Mouse (Mus musculus) right cerebral cortex, postnatal 4 days (tissue): ENCODE measurements at regions not wholly inside any gene's neighbourhood (a gene's known extent, or its start where the extent isn't known, plus 50 kb on each side); places are given as distances from the start of the nearest gene placed in this dataset.
A peak's percentile ranks its signal among the peaks of the same experiment; 100 is the strongest.

ENCODE experiments used
- DNase-seq: peaks from one replicate; pipeline ENCODE4 v3.0.0-alpha.2; 2022

DNA sequence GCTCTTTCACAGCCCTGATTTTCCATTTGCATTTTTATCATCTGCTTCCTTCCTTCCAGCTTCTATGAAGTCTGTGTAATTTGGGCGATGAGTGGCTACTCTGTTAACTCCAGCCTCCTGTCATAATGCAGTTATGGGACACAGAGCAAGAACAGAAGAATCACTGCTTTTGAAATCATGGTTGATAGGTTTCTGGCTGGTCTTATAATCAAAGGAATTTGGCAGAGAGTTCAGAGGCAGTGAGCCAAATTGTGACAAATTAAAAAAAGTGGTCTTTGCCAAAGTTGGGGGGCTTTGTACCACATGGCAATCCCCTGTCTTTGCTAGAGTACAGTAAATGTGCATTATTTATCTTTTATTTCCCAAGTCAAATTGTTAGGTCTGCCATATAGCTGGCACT is 1292.6 kb downstream of the Rapgef2 start:
- DNase-seq = no peak

DNA sequence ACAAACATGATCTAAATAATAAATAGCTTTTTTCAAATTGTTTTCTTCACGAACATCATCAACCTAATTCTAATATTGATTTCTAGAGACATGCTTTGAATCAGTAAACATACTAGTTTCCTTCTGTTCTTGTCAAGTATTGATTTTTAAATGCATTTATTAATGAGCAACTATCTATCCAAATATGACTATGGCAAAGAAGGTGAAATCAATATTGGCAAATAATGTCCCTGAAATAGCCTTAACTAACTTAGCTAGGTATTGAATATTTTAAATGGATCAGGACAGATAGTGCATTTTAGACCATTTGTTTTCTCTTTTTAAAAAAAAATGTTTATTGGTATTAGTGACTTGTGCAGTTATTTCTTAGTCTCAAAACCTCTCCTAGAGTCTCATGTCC is 1341.5 kb downstream of the Rapgef2 start:
- no peak for DNase-seq

DNA sequence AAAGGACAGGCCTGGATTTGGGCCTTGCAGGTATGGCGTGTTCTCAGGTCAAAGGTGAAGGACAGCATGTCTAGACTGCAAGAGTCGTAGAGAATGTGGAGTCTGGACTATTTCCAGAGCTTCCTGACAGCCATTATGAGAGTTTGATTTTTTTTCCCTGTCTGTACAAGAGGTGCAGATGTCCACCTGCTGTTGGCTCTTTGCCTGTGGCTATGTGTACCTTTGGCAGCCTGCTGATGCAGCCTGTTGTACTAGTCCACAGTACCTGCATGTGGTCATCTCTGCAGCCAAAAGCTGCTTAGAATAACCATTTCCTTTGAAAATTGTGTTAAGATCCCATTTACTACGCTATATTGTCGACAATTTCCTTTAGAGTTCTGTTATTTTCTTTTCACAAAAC is 1389.1 kb downstream of the Rapgef2 start:
- DNase-seq = no peak

DNA sequence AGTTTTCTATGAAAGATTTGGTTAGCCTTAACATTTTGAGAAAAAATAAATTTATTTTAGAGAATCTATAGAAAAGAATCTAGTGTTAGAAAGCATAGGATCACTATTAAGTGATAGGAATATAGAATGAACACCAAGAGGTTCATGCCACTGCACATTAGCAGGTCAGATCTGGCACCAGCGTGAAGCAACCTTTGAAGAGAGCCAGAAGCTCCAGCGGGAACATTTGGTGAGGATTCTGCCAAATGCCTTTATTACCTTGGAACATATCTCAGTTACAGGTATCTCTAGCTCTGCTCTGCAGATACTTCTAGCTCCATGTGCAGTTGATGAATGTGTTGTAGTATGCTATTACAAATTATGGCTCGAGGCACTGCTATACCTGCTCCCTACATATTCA is 1398.7 kb downstream of the Rapgef2 start:
- no peak for DNase-seq

DNA sequence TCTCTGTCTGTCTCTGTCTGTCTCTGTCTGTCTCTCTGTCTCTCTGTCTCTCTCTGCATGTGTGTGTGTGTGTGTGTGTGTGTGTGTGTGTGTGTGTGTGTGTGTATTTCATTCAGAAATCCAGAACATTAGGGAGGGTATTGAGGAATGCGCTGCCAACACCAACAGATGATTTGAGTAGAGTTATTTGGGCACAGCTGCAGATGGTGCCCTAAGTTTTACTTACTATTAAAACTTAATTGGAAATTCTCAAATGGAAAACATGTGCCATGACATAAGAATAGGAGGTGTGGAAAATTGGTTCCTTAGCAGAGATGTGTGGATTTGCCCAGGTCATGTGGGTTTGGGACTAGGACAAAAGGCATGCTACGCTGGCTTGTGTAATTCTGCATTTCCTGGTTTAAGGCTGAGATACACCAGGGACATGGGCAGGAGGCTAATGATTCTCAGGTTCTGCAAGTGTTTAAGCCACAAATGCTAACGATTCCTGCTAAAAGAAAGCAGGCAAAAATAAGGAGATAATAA is 1437.5 kb downstream of the Rapgef2 start:
- DNase-seq = no peak

DNA sequence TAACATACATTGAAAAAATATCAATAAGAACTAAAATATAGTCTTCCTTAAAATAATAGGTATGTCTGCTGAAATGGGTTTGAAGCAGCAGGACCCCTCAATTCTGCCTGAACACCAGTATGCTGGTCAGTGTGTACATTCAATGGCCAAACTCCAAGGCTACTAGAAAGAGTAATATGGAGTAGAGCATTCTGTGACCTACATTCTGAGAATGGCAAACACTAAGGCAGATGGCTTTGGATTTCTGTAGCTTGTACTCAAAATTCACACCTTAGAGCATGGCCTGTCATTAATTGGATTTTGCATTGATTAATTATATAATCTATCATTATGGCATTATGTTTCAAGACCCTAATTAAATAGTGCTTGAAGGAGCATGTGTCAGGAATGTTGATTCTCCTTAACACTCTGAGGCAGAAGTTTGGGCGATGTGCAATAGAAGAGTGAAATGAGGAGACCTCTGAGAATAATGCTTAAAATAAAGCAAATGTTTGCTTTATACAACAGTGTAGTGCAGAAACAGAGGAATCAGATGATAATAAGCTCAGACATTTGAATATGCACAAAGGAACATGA is 1454.0 kb downstream of the Rapgef2 start:
- no peak for DNase-seq

DNA sequence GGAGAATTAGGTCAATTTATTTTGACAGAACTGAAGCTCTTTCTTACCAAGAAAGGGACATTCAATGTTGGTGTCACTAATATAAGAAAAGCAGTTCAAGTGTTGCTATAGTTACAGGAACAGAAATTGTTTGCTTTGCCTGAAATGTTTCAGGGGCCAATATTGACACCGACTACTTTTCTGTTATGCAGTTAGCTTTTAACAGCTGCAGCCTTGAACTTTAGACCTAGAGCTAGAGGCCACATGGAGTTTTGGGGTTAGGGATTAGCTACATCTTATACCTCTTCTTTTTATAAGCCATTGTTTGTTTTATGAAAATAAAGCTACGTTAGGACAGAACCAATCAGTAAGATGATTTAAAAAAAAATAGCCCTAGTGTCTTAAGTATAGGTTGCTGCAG is 1454.6 kb downstream of the Rapgef2 start:
- DNase-seq = no peak

DNA sequence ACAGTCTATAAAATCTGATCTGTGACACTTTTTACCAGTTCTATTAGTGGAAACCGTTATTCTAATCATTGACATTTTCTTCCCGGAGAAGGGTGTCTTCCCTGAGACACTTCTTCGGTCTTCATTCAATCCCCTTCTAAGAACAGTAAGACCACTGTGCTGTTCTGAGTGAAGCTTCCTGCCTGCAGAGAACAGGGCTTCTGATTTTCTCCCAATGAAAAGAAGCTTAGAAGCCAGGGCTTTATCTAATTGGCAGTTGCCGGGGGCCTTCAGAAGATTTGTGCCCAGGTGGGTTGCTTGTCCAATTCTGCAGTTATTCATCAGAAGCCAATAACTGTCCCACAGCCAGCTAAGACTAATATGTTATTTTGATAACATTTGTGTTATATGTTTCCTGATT is 1455.1 kb downstream of the Rapgef2 start:
- no peak for DNase-seq

DNA sequence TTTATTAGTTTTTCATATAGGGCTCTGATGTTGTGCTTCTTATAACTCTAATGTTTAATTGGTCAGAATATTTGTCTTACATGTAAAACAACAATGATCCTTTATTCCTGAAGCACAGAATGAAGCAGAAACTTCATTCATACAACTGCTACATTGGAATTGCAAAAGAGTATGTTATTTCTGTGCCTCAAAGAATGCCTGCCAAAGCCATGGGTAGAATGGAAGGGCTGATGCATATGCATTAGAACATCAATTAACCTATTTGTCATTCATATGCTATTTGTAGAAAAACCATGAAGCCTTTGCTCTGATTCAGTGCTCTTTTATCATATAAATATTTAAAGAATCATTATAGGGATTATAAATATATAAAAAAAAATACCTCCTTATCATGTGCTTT is 1456.1 kb downstream of the Rapgef2 start:
- no peak for DNase-seq

DNA sequence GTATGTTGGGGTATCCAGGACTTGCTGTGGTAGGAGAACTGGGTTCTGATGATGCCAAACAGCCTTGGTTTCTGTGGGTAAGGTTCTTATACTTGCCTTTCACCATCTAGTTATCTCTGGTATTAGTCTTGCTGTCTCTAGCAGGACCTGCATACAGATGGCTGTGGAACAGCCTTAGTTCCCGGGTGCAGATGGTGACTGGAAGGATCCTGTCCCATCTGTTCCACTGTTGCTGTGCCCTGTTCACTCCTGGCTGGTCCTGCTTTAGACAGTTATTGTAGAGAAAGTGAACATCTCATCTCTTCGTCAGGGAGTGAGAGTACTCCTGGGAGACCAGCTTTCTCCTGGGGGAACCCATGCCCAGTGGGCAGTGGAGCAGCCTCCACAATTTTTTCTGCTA is 1485.5 kb downstream of the Rapgef2 start:
- no peak for DNase-seq

DNA sequence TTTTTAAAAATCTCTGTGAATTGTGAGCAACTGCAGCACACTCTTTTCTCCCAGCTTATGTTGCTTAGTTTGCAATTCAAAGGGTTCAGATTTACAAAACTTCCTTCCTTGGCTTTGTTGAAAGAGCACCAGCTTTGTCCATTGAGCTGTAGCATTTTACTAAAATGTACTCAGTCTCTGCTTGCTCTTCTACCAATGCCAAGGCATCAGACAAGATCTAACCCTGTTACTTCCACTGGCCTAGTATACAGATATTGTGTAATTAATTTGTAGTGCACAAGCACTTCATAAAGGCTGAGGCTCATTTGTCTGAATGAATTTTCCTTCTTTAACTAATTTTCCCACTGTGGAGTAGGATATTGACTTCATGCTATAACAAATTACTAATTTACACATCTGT is 1504.5 kb downstream of the Rapgef2 start:
- no peak for DNase-seq

DNA sequence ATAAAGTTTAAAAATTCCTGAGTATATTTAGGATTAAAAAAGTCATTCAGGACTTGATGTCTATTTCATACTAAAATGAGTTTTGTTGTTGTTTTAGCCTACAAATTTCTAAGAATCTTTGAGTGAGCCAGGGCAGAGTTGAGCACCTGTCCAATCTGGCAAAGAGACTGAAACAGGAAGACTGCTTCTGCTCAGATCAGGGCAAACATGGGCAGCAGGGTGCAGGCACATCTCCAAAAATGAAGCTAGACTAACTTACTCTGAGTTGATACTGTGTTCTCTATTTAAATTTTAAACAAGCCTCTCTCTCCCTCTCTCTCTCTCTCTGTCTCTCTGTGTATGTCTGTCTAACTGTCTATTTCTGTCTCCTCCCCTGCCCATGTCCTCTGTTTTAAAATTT is 1505.0 kb downstream of the Rapgef2 start:
- peak; percentile 3 for DNase-seq

DNA sequence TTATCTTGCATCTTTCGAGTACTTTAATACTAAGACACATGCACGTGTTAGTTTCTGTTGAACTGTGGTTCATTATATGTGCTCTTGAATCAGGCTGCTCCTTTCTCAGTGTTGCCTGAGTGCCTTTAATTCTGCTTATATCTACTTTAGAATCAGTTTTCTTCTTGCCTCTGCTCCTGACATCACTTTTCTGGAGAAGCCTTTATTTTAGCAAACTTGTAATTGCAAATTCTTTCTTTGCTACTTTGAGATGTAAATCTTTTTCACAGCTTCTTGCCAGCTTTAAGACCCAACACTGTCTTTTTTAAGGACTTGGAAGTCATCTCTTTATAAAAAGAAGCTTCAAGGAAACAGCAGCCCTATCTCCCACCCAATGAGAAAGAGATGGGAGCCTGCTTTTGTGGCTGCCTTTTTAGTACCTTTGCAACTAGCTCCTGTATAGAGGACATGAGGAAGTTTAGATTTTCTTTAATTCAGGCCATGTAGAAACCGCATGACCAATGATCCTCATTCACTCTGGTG is 1527.4 kb downstream of the Rapgef2 start:
- DNase-seq = no peak

DNA sequence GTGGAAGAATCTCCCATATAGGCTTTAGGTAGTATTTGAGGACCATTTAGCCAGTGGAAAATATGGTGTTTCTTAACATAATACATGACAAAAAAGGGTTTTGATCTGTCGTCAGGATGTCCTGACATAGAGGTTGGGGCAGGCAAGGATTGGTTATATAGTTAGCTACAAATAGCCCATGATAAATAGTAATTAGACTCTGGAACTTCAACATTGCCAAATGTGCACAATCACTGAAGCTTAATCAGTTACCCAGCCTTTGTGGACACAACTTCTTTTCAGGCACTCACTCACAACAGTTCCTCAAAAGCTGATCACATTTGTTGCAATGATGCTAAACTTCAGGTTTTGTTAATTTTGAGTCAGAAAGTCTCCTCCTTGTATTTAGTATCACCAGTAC is 1528.0 kb downstream of the Rapgef2 start:
- DNase-seq = no peak

DNA sequence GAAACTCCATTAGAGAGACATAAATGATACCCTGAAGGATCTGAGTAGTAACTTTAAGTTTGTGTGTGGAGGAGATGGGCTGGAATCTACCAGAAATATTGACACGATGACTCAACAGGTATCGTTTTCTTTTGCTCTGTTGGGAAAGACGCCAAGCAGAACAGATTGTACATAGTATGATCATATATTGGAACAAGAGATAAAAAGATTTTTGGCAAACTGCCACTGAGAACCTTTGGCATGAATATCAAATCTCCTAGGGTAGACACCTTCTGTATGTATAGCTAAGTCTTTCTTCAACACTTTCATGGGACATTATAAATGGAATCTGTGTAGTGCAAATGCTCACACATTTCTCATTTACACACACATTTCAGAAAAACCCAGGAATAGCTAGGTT is 1544.2 kb downstream of the Rapgef2 start:
- DNase-seq = no peak

DNA sequence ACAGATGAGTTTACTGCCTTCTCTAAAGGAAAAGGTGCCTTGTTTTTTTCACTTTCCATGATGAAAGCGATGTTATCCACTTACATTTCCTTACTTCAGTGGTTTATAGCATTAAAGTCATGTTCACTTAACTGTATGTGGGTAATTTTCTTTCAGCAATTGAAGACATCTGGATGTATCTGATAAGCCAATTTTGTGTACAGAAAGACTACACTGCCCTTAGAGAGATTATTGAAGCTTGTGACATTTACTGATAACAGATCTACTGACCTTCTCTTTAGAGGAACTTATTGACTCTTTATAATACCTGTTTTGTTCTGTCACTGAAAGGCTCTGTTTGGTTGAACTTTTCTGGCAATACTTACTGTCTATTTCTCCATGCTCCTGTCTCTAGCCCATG is 1568.5 kb downstream of the Rapgef2 start:
- no peak for DNase-seq

DNA sequence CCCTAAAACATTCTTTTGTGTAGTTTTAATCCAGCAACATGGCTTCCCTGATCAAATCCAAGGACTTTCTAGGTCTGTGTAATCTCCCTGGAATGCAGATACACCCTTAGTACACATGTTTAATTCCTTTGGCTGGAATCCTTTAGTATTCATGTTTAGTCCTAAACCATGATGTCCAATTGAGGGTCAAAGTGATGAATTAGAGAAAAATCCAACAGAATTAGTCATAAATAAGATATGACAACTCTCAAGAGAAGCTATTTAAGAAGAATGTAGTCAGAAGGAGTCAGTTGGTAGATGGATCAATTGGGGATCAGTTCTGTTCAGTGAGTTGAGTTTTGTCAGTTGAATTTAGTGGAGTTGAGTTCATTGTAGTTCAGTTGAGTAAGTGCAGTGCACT is 1590.7 kb downstream of the Rapgef2 start:
- DNase-seq = no peak

DNA sequence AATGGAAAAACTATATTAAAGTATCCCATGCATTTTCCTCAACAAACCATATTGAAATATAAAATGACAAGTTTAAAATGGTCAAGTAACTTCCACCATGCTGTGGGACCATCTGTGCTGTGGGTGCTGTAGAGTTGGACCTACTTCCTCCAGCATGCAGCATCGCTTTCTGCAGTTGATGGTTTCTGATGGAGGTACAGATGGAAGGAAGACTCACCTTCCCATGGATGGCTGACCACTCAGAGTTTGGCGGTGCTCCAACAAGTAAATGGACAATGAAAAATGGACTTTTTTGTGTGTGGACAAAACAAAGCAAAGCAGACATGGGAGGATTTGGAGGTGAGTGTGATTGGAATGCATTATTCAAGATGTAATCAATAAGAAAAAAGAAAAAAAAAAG is 1592.3 kb downstream of the Fstl5 start:
- no peak for DNase-seq

DNA sequence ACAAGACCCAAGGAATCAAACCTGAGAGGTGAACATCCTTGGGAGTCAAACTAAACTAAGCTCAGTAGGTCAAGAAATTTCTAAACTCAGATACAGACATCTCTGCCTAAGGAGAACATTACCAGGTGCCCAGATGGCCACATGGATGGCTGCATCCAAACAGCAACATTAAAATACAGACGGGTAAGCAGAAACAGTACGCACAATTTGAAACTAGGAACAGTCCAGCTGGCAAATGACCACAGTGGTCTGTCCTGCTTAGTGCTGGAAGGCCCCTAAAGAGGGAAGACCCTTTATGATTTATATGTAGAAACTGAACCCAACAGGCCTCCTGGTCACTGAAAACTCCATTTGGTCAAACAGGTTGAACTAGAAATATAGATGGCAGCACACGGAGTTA is 1579.8 kb downstream of the Fstl5 start:
- no peak for DNase-seq
